Mouse (Mus musculus) neural tube, embryonic 14.5 days (tissue): ENCODE data around the gene Diaph3. TPM values are rescaled to one million over a fixed set of nuclear protein-coding genes. Genes with fewer than 3 reads are reported as not detected.

Source experiments
- ATAC-seq: fragments of 200-750 bp; cut with Nextera tagmentation; 2 replicates; pipeline ENCODE4 v1.8.0; 2017; ENCODE audit warnings: low read depth, mild to moderate bottlenecking, moderate TSS enrichment, moderate library complexity
- H3K27ac ChIP-seq: fragments of 300-500 bp; sonication (generic); 2 replicates; pipeline ENCODE4 v1.5.1; 2014; ENCODE audit warnings: low read depth, mild to moderate bottlenecking, control low read depth, low read length, moderate library complexity, mixed read lengths
- H3K27me3 ChIP-seq: fragments of 300-500 bp; sonication (generic); 2 replicates; pipeline ENCODE4 v1.6.1; 2014; ENCODE audit warnings: low read length; ENCODE audit not compliant: control insufficient read depth, insufficient read depth
- H3K36me3 ChIP-seq: fragments of 300-500 bp; sonication (generic); 2 replicates; pipeline ENCODE4 v1.6.1; 2014; ENCODE audit warnings: low read length, mixed read lengths; ENCODE audit not compliant: control insufficient read depth, insufficient read depth
- H3K4me1 ChIP-seq: fragments of 300-500 bp; sonication (generic); 2 replicates; pipeline ENCODE4 v1.6.1; 2014; ENCODE audit warnings: low read length; ENCODE audit not compliant: control insufficient read depth, insufficient read depth
- H3K4me2 ChIP-seq: fragments of 300-500 bp; sonication (generic); 2 replicates; pipeline ENCODE4 v1.6.1; 2014; ENCODE audit warnings: mild to moderate bottlenecking, low read depth, low read length, control low read depth
- H3K4me3 ChIP-seq: fragments of 300-500 bp; sonication (generic); 2 replicates; pipeline ENCODE4 v1.5.1; 2014; ENCODE audit warnings: low read depth, low read length, control low read depth, mixed read lengths
- H3K9ac ChIP-seq: fragments of 300-500 bp; sonication (generic); replicated peaks from 2 replicates; pipeline ENCODE4 v1.6.1; 2014; ENCODE audit warnings: low read depth, mild to moderate bottlenecking, control low read depth, low read length, mixed read lengths
- H3K9me3 ChIP-seq: fragments of 300-500 bp; sonication (generic); 2 replicates; pipeline ENCODE4 v1.6.1; 2016; ENCODE audit warnings: low read length; ENCODE audit not compliant: control insufficient read depth
- WGBS: fragments of 180-500 bp; shearing (Covaris S2); extraction: QIAGEN DNeasy Blood & Tissue Kit; methylation state at CpG from one replicate; pipeline ENCODE4 v1.1.7; 2014; 5-methylcytosine and 5-hydroxymethylcytosine counted together
- polyA plus RNA-seq: library from polyadenylated mRNA; unstranded; fragments of >200 nt; fragmentation: Nextera tagmentation; extraction: Ambion mirVana; gene quantifications from 2 replicates; pipeline ENCODE4 v1.2.1, GENCODE M21; 2014

Gene Diaph3
- polyA plus RNA-seq, 1 experiment from 2014 or later = 2.2 TPM

GRCm38 (mm10) chr14:86773311-86773710 is 367.7 kb downstream of the Diaph3 start:
- Histone ChIP-seq H3K4me3 (no peak overlapping the region), H3K4me2 (no peak overlapping the region), H3K27me3 (no peaks in the 10 kb centered on the region), H3K4me1 (no peaks in the 10 kb centered on the region), H3K9me3 (no peaks in the 10 kb centered on the region), H3K27ac (no peak overlapping the region), H3K36me3 (no peaks in the 10 kb centered on the region), H3K9ac (no peak overlapping the region)
- WGBS = 43% methylated on average over 2 of the region's 2 CpGs
- no peak for ATAC-seq

- WGBS = 46% methylated on average over 14 of the region's 14 CpGs
- no peaks in the 10 kb centered on the region for H3K9me3 ChIP-seq
- no peak overlapping the region for H3K27ac ChIP-seq
- H3K27me3 ChIP-seq = no peaks in the 10 kb centered on the region
- no peak overlapping the region for H3K4me2 ChIP-seq
- ATAC-seq = no peak
- H3K36me3 ChIP-seq = no peaks in the 10 kb centered on the region
- no peak overlapping the region for H3K4me3 ChIP-seq
- no peaks in the 10 kb centered on the region for H3K4me1 ChIP-seq
- H3K9ac ChIP-seq = no peak overlapping the region
Observed at GRCm38 (mm10) chr14:86772176-86773150, 368.6 kb downstream of the Diaph3 start.

GRCm38 (mm10) chr14:86764286-86764685 is 376.7 kb downstream of the Diaph3 start:
- Histone ChIP-seq H3K4me3 (no peak overlapping the region), H3K27ac (no peak overlapping the region), H3K36me3 (no peaks in the 10 kb centered on the region), H3K27me3 (no peaks in the 10 kb centered on the region), H3K4me2 (no peak overlapping the region), H3K9ac (no peak overlapping the region), H3K9me3 (no peaks in the 10 kb centered on the region), H3K4me1 (no peaks in the 10 kb centered on the region)
- 51% methylated on average over 2 of the region's 2 CpGs for WGBS
- no peak for ATAC-seq

GRCm38 (mm10) chr14:86757604-86758520 is 383.2 kb downstream of the Diaph3 start:
- H3K36me3 ChIP-seq = no peaks in the 10 kb centered on the region
- ATAC-seq = no peak
- WGBS = 82% methylated on average over 9 of the region's 9 CpGs

GRCm38 (mm10) chr14:86757132-86757531 is 383.9 kb downstream of the Diaph3 start:
- ATAC-seq = no peak
- Histone ChIP-seq H3K9me3 (no peaks in the 10 kb centered on the region), H3K9ac (no peak overlapping the region), H3K4me1 (no peaks in the 10 kb centered on the region), H3K4me3 (no peak overlapping the region), H3K36me3 (no peaks in the 10 kb centered on the region), H3K27ac (no peak overlapping the region), H3K27me3 (no peaks in the 10 kb centered on the region), H3K4me2 (no peak overlapping the region)
- 92% methylated on average over 4 of the region's 4 CpGs for WGBS

More at GRCm38 (mm10) chr14:86757604-86758520, 383.2 kb downstream of the Diaph3 start:
- no peak overlapping the region for H3K4me2 ChIP-seq
- no peak overlapping the region for H3K27ac ChIP-seq
- H3K4me1 ChIP-seq = no peaks in the 10 kb centered on the region
- H3K9ac ChIP-seq = no peak overlapping the region
- H3K4me3 ChIP-seq = no peak overlapping the region
- H3K27me3 ChIP-seq = no peaks in the 10 kb centered on the region
- H3K9me3 ChIP-seq = no peaks in the 10 kb centered on the region

GRCm38 (mm10) chr14:86750351-86750750 is 390.7 kb downstream of the Diaph3 start:
- no peaks in the 10 kb centered on the region for H3K9me3 ChIP-seq
- WGBS = 81% methylated on average over 7 of the region's 7 CpGs
- no peak for ATAC-seq
- no peaks in the 10 kb centered on the region for H3K27me3 ChIP-seq
- no peak overlapping the region for H3K27ac ChIP-seq
- H3K9ac ChIP-seq = no peak overlapping the region
- H3K36me3 ChIP-seq = no peaks in the 10 kb centered on the region
- H3K4me2 ChIP-seq = no peak overlapping the region
- peaks cover 11% of the 10 kb centered on the region; the same call in 1 of the 2 replicates for H3K4me1 ChIP-seq
- no peak overlapping the region for H3K4me3 ChIP-seq

GRCm38 (mm10) chr14:86749425-86749824 is 391.6 kb downstream of the Diaph3 start:
- H3K27ac ChIP-seq = peak overlapping the region; percentile 7; the same call in 1 of the 2 replicates
- no peak overlapping the region for H3K9ac ChIP-seq
- WGBS = 42% methylated on average over 4 of the region's 4 CpGs
- no peak overlapping the region for H3K4me3 ChIP-seq
- no peak overlapping the region for H3K4me2 ChIP-seq
- no peaks in the 10 kb centered on the region for H3K9me3 ChIP-seq
- H3K36me3 ChIP-seq = no peaks in the 10 kb centered on the region
- ATAC-seq = peak; percentile 39
- no peaks in the 10 kb centered on the region for H3K27me3 ChIP-seq
- H3K4me1 ChIP-seq = peaks cover 11% of the 10 kb centered on the region; the same call in 1 of the 2 replicates

- no peak overlapping the region for H3K4me3 ChIP-seq
- WGBS = 6% methylated on average over 7 of the region's 7 CpGs
- H3K27ac ChIP-seq = 0 out of 2 replicates have a peak overlapping the region, but pooled peaks have one; percentile 12
- H3K36me3 ChIP-seq = no peaks in the 10 kb centered on the region
- no peaks in the 10 kb centered on the region for H3K27me3 ChIP-seq
- peak overlapping the region; percentile 30; the same call in 1 of the 2 replicates for H3K4me2 ChIP-seq
- H3K9me3 ChIP-seq = no peaks in the 10 kb centered on the region
- 0 out of 2 replicates have a peak overlapping the region, but pooled peaks have one; percentile 17 for H3K9ac ChIP-seq
- ATAC-seq = peak; percentile 97
- peaks cover 11% of the 10 kb centered on the region; the same call in 1 of the 2 replicates for H3K4me1 ChIP-seq
Observed at GRCm38 (mm10) chr14:86748876-86749275, 392.2 kb downstream of the Diaph3 start.
